Mouse (Mus musculus) heart, adult 2 months (tissue): ENCODE measurements at regions not wholly inside any gene's neighbourhood (a gene's known extent, or its start where the extent isn't known, plus 50 kb on each side); places are given as distances from the start of the nearest gene placed in this dataset.
A peak's percentile ranks its signal among the peaks of the same experiment; 100 is the strongest.

Experiments used
- DNase-seq, 2 experiments: peaks; one replicate each; pipeline ENCODE4 v3.0.0; 2021
- H3K27ac ChIP-seq: fragments of 200-600 bp; 2 replicates; pipeline ENCODE4 v1.8.1; 2022
- H3K27me3 ChIP-seq: fragments of 200-500 bp; 2 replicates; pipeline ENCODE4 v1.6.1; 2012; ENCODE audit warnings: mild to moderate bottlenecking, low read length, inconsistent platforms, mixed read lengths; ENCODE audit not compliant: control insufficient read depth, insufficient read depth
- H3K36me3 ChIP-seq: fragments of 200-500 bp; 2 replicates; pipeline ENCODE4 v1.6.1; 2012; ENCODE audit warnings: low read length, inconsistent platforms; ENCODE audit not compliant: control insufficient read depth, insufficient read depth
- H3K4me1 ChIP-seq: fragments of 200-500 bp; 2 replicates; pipeline ENCODE4 v1.6.1; 2011; ENCODE audit warnings: low read length; ENCODE audit not compliant: control insufficient read depth, insufficient read depth
- H3K4me3 ChIP-seq: fragments of 200-600 bp; 2 replicates; pipeline ENCODE4 v1.8.1; 2022
- H3K79me2 ChIP-seq: fragments of 200-500 bp; replicated peaks from 2 replicates; pipeline ENCODE4 v1.6.1; 2012; ENCODE audit warnings: mild to moderate bottlenecking, inconsistent platforms, low read length, moderate library complexity, mixed read lengths; ENCODE audit not compliant: control insufficient read depth, insufficient read depth
- H3K9ac ChIP-seq: fragments of 200-500 bp; 2 replicates; pipeline ENCODE4 v1.6.1; 2012; ENCODE audit warnings: low read depth, mild to moderate bottlenecking, control low read depth, inconsistent platforms, low read length, mixed read lengths
- CTCF ChIP-seq: fragments of 200-600 bp; IDR thresholded peaks from 2 replicates; pipeline ENCODE4 v1.8.1; 2022; ENCODE audit warnings: antibody characterized with exemption, mild to moderate bottlenecking, moderate library complexity
- EP300 ChIP-seq: fragments of 200-500 bp; IDR thresholded peaks from 2 replicates; pipeline ENCODE4 v1.6.1; 2011; ENCODE audit warnings: low read depth, low read length, control low read depth; ENCODE audit not compliant: insufficient read depth
- POLR2A ChIP-seq: fragments of 200-500 bp; IDR thresholded peaks from 2 replicates; pipeline ENCODE4 v1.6.1; 2011; ENCODE audit warnings: mild to moderate bottlenecking, low read depth, low read length, control low read depth; ENCODE audit not compliant: insufficient read depth
- WGBS: fragments of 180-500 bp; shearing (Covaris S2); methylation state at CpG from one replicate; pipeline ENCODE4 v1.1.7; 2018; 5-methylcytosine and 5-hydroxymethylcytosine counted together
- intact Hi-C: fragments of 180-260 bp; cut with DNase I; formaldehyde crosslinking; loops from one replicate; pipeline ENCODE4 v1.15.1; 2025

DNA sequence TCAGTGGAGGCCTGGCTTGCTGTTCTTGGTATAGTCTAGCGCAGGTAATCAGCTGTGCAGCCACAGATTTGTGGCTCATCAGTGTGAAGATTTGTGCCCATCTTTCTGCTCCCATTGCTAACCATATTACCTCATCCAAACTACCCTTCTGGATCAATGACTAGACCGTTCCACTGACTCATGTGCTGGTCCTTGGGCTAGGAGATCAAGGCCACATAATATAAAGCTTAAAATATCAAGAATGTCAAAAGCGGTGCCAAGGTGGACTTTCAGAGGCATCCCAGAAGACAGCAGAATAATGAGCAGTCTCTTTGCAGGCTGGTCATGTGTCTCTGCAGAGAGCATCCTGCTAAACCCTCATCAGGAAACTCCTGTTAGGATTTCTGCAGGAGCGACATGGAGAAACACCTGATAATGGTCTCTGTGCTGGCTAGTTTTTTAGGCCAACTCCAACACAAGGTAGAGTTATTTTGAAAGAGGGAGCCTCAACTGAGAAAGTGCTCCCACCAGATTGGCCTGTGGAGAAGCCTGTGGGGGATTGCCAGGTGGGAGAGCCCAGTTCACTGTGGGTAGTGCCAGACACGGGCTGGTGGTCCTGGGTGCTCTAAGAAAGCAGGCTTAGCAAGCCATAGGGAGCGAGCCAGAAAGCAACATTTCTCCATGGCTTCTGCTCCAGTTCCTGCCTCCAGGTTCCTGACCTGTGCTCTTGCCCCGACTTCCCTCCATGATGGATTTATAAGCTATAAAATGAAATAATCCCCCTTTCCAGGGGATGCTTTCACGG, 319.8 kb downstream of the Tbc1d1 start:
- TF ChIP-seq POLR2A (no peak), CTCF (no peak), EP300 (no peak)
- no peak for DNase-seq
- no peak overlapping the region for H3K27ac ChIP-seq
- 86% methylated on average over 8 of the region's 8 CpGs for WGBS
- no peaks in the 10 kb centered on the region for H3K36me3 ChIP-seq
- no peaks in the 10 kb centered on the region for H3K27me3 ChIP-seq
- H3K79me2 ChIP-seq, result no peaks in the 10 kb centered on the region
- H3K4me1 ChIP-seq, result no peaks in the 10 kb centered on the region; the same call in 1 of the 2 replicates
- no peak overlapping the region for H3K4me3 ChIP-seq
- intact Hi-C loops, result no loop called here
- no peak overlapping the region for H3K9ac ChIP-seq

DNA sequence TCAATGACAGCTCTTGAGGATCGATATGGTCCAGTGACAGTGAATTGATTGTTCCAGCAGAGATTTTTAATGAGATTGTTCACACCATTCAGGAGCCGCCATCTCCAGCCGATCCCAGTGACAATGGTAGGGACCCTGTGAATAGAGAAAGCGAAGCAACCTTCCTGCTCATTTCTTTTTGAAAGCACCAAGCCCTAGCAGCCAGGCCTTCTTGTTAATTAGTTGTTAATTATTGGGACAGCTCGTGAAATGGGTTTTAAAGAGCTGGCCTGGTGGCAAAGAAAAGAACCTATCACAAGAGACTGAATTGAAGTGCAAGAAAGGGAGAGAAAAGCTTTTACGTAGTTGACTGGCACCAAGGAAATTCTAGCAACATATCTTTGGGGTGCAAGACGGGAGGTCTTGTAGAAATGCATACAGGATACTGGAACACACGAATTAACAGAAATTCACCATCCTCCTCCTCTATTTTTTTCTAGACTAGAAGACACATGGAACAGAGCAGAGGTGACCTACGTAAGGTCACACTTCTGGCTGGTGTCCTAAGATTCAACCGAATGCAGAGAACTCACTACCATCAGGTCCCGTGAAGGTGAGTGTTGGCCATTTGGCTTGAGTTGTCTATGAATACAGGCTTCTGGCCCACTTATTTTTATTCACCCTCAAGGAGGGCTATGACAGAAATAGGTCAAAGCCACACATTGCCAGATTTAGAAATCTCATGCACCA, 320.7 kb downstream of the Tbc1d1 start:
- TF ChIP-seq POLR2A, result no peak
- TF ChIP-seq EP300, result no peak
- no peak for TF ChIP-seq CTCF
- Histone ChIP-seq H3K4me3 (no peak overlapping the region), H3K27ac (no peak overlapping the region), H3K36me3 (no peaks in the 10 kb centered on the region), H3K4me1 (no peaks in the 10 kb centered on the region; the same call in 1 of the 2 replicates), H3K27me3 (no peaks in the 10 kb centered on the region), H3K79me2 (no peaks in the 10 kb centered on the region), H3K9ac (no peak overlapping the region)
- WGBS, result 83% methylated on average over 11 of the region's 11 CpGs
- no peak for DNase-seq
- intact Hi-C loops, result no loop called here

DNA sequence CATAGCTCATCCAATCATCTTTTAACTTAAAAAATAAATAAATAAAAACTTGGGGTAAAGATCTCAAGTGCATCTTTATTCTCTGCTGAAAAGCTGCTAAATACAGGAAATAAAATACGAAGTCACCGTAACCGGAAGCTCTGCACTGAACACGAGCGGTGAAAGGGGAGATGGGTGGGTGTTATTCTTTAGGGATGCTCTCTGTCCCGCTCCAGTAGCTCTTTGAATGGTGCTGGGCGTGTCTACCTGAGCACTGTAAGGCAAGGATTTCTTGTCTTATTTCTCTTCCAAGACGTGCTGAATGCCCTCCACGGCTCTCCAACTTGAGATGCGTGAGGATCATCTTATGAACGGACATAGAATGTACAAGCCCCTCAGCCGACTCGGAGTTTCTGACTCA, 322.0 kb downstream of the Tbc1d1 start:
- no peak overlapping the region for H3K27ac ChIP-seq
- no peaks in the 10 kb centered on the region for H3K79me2 ChIP-seq
- no peak for DNase-seq
- WGBS, result 85% methylated on average over 13 of the region's 13 CpGs
- TF ChIP-seq POLR2A (no peak), CTCF (no peak), EP300 (no peak)
- H3K27me3 ChIP-seq, result no peaks in the 10 kb centered on the region
- H3K4me1 ChIP-seq, result no peaks in the 10 kb centered on the region; the same call in 1 of the 2 replicates
- H3K36me3 ChIP-seq, result no peaks in the 10 kb centered on the region
- intact Hi-C loops, result no loop called here
- no peak overlapping the region for H3K9ac ChIP-seq
- no peak overlapping the region for H3K4me3 ChIP-seq

DNA sequence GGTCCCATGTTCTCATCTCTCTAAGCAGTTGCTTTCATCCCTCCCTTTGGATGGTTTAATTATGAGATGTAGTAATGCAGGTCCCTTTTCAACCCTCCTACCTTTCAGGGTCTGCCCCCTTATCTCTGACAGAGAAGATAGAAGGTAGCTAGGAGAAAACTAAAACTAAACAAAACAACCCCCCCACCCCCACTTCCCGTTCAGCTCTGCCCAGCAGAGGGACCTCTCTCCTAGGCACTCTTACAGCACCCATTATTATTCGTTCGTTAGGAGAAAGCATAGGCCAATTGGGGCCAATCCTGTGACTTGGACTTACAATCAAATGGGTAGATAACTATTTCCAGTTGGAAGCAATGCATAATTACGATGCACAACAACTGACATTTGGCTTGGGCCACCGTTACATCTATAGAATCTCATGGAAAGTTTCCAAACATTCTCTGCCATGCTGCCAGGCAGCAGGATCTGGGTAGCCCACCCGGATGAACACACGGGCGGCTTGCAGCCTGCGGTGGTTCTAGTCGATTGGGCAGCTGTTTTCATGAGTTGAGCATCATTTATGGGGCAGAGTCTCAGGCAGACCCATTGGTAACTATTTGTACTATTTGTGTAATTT, 322.6 kb downstream of the Tbc1d1 start:
- Histone ChIP-seq H3K36me3 (no peaks in the 10 kb centered on the region), H3K27ac (no peak overlapping the region), H3K79me2 (no peaks in the 10 kb centered on the region), H3K9ac (no peak overlapping the region), H3K27me3 (no peaks in the 10 kb centered on the region), H3K4me3 (no peak overlapping the region), H3K4me1 (no peaks in the 10 kb centered on the region; the same call in 1 of the 2 replicates)
- no peak for TF ChIP-seq POLR2A
- peak; percentile 22; the same call in 1 of the 2 replicates for TF ChIP-seq CTCF
- no peak for TF ChIP-seq EP300
- no peak for DNase-seq
- intact Hi-C loops, result no loop called here
- 78% methylated on average over 10 of the region's 10 CpGs for WGBS

DNA sequence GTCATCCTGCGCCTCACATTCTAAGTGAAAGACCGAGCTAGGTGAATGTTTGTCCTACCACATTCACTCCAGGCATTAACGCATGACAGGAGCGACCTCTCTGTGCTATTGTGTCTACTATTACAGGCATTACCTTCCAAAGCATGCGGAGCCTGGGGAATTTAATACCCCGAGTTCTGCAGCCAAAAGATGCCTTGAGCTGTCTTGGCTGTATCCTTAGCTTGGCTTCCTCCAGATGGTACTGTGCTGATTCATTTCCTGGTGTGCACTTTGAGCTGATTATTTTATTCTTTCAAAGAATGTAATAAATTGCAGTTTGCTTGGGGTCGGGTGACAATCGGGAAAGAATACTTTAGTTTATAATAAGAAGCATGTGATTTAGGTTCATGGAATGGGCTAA, 323.2 kb downstream of the Tbc1d1 start:
- intact Hi-C loops, result no loop called here
- 48% methylated on average over 8 of the region's 8 CpGs for WGBS

More for the DNA sequence above, 323.2 kb downstream of the Tbc1d1 start:
- Histone ChIP-seq H3K27ac (no peak overlapping the region), H3K27me3 (no peaks in the 10 kb centered on the region), H3K36me3 (no peaks in the 10 kb centered on the region), H3K9ac (no peak overlapping the region), H3K4me1 (no peaks in the 10 kb centered on the region; the same call in 1 of the 2 replicates), H3K4me3 (no peak overlapping the region), H3K79me2 (no peaks in the 10 kb centered on the region)
- DNase-seq, result no peak
- no peak for TF ChIP-seq EP300
- TF ChIP-seq POLR2A, result no peak
